Mouse (Mus musculus): Measurements from ENCODE around the gene Casc1. TPM values are rescaled to one million over a fixed set of nuclear protein-coding genes. Genes with fewer than 3 reads are reported as not detected.

Casc1 gene
- 35.2 TPM for polyA plus RNA-seq (2014; fragmentation: Illumina TruSeq; extraction: RNeasy Lipid Tissue Mini Kit (QIAGEN cat#74804); ENCODE audit: low read depth, low replicate concordance)

DNA sequence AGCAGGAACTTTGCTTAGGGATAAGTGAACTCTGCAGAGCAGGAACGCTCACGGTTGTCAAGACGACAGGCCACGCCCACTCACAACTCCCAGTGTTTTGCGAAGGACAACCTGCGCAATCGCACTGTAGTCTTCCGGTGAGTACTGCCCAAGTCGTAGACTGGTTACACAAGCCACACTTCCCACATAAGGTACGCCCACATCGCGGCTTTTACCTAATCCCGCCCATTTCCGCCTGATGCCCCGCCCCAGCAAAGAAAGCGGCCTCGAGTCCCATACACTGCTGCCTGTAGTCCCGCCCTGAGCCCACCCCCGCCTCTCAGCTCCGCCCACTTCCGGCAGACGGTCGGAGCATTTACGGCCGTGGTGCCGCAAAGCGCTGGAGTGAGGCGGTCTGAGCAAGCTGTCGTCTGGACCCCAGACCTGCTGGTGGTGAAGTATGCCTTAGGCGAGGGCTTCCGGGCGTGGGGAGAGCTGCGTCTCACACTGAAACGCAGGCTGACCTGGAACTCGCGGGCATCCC lies at the start of gene Casc1, which contains the start of gene Etfrf1:
Gene Casc1, minus strand, starts transcription at position 190 of the 523 bp plus-strand sequence.
Gene Etfrf1, plus strand, starts transcription at position 319 of the 523 bp plus-strand sequence.

DNA sequence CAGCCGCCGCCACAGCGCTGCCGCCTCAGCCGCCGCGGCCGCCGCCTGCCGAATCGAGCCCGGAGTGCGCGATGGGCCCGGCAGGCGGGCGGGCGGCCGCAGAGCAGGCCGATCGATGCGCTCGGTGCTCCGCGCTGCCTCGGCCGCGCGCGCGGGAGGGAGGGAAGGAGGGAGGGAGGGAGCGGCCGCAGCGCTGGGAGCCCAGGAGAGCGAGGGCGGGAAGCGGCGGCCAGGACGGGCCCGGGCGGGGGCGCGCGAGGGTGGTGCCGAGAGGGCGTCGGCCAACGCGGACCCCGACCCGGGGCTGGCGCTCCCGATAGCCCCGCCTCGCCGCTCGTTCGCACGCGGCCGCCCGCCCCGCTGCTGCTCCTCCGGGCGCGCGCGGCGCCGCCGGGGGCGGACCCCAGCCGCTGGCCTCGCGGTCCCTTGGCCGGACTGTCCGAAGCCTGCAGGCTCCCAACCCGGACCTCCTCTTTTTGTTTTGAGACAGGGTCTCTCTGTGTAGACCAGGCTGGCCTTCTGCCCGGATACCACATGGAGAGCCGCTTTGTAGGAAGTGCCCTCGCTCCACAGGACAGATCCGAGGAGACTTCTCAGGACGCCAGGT lies 39.5 kb upstream of the Casc1 start, which contains the start of gene Kras:
Gene Kras, minus strand, starts transcription at position 55 of the 607 bp plus-strand sequence.

Other genes starting within 250 kb of the Casc1 start
- gene Bcat1, start 134.8 kb downstream of the Casc1 start, polyA plus RNA-seq (2014; fragmentation: Illumina TruSeq; extraction: RNeasy Lipid Tissue Mini Kit (QIAGEN cat#74804); ENCODE audit: low read depth, low replicate concordance) = 0.04 TPM
- 0.52 TPM for gene Lrmp, start 95.4 kb downstream of the Casc1 start, polyA plus RNA-seq (2014; fragmentation: Illumina TruSeq; extraction: RNeasy Lipid Tissue Mini Kit (QIAGEN cat#74804); ENCODE audit: low read depth, low replicate concordance)
- 45.4 TPM for gene Etfrf1, start 129 bp upstream of the Casc1 start, polyA plus RNA-seq (2014; fragmentation: Illumina TruSeq; extraction: RNeasy Lipid Tissue Mini Kit (QIAGEN cat#74804); ENCODE audit: low read depth, low replicate concordance)
- 55.7 TPM for gene Kras, start 39.2 kb upstream of the Casc1 start, polyA plus RNA-seq (2014; fragmentation: Illumina TruSeq; extraction: RNeasy Lipid Tissue Mini Kit (QIAGEN cat#74804); ENCODE audit: low read depth, low replicate concordance)